Mouse (Mus musculus) heart, embryonic 11.5 days (tissue): Measurements from ENCODE around the gene Gm2000. TPM values are rescaled to one million over a fixed set of nuclear protein-coding genes. Genes with fewer than 3 reads are reported as not detected.

Experiments
- polyA plus RNA-seq: library from polyadenylated mRNA; unstranded; fragments of >200 nt; fragmentation: Nextera tagmentation; extraction: Ambion mirVana; gene quantifications from 2 replicates; pipeline ENCODE4 v1.2.1, GENCODE M21; 2014

Gene Gm2000
- polyA plus RNA-seq, 1 experiment from 2014 or later, result 772 TPM

Other genes with a start within 250 kb of the Gm2000 start
- 2.0 and 2.9 TPM in 2 replicates for gene Fam163a, start 161.0 kb upstream of the Gm2000 start, polyA plus RNA-seq
- gene Tdrd5, start 62.4 kb upstream of the Gm2000 start, polyA plus RNA-seq, result 0.06 TPM in 1 of 2 replicates, not detected in the other
- not detected in 2 replicates for gene Nphs2, start 55.3 kb upstream of the Gm2000 start, polyA plus RNA-seq
- gene Axdnd1, start 55.1 kb downstream of the Gm2000 start, polyA plus RNA-seq, result 0.32 and 0.56 TPM in 2 replicates
- 48.5 and 50.0 TPM in 2 replicates for gene Soat1, start 108.3 kb downstream of the Gm2000 start, polyA plus RNA-seq
- 0.35 and 0.66 TPM in 2 replicates for gene Gm10031, start 158.0 kb downstream of the Gm2000 start, polyA plus RNA-seq
- 3.5 and 5.2 TPM in 2 replicates for gene Abl2, start 192.7 kb downstream of the Gm2000 start, polyA plus RNA-seq